Mouse (Mus musculus) liver, embryonic 14.5 days (tissue): ENCODE measurements at regions not wholly inside any gene's neighbourhood (a gene's known extent, or its start where the extent isn't known, plus 50 kb on each side); places are given as distances from the start of the nearest gene placed in this dataset.

Experiments
- ATAC-seq: fragments of 200-750 bp; cut with Nextera tagmentation; 2 replicates; pipeline ENCODE4 v1.8.0; 2017; ENCODE audit warnings: moderate number of reproducible peaks, mild to moderate bottlenecking, moderate library complexity; ENCODE audit not compliant: insufficient read depth
- DNase-seq, 3 experiments: peaks; one replicate each; pipeline ENCODE4 v3.0.0-alpha.2; 2012 to 2013; ENCODE audit warnings: low read depth in 3 of 3, low spot score in 3 of 3
- H3K27ac ChIP-seq: fragments of 300-500 bp; sonication (generic); 2 replicates; pipeline ENCODE4 v1.5.1; 2014; ENCODE audit warnings: moderate library complexity, mild to moderate bottlenecking, control low read depth, inconsistent platforms
- H3K27me3 ChIP-seq: fragments of 300-500 bp; sonication (generic); 2 replicates; pipeline ENCODE4 v1.6.1; 2014; ENCODE audit warnings: mild to moderate bottlenecking, low read length, moderate library complexity; ENCODE audit not compliant: control insufficient read depth, insufficient read depth
- H3K36me3 ChIP-seq: fragments of 300-500 bp; sonication (generic); replicated peaks from 2 replicates; pipeline ENCODE4 v1.6.1; 2014; ENCODE audit warnings: low read depth; ENCODE audit not compliant: control insufficient read depth, insufficient read depth
- H3K4me1 ChIP-seq, 2 experiments: fragments of 200-500 bp in 1 of 2; fragments of 300-500 bp in 1 of 2; sonication (generic) in 1 of 2; replicated peaks; 2 replicates each; pipeline ENCODE4 v1.6.1; 2012 to 2014; ENCODE audit warnings: antibody characterized with exemption in 1 of 2, inconsistent platforms in 1 of 2, low read length in 1 of 2; ENCODE audit not compliant: control insufficient read depth in 2 of 2, insufficient read depth in 2 of 2
- H3K4me2 ChIP-seq: fragments of 300-500 bp; sonication (generic); 2 replicates; pipeline ENCODE4 v1.6.1; 2014; ENCODE audit warnings: low read depth, mild to moderate bottlenecking, control low read depth, moderate library complexity
- H3K4me3 ChIP-seq, 2 experiments: fragments of 200-500 bp in 1 of 2; fragments of 300-500 bp in 1 of 2; sonication (generic) in 1 of 2; 2 replicates each; pipeline ENCODE4 v1.5.1; 2012 to 2014; ENCODE audit warnings: low read depth in 2 of 2, low read length in 2 of 2, mild to moderate bottlenecking in 2 of 2, control low read depth in 1 of 2, inconsistent platforms in 1 of 2, moderate library complexity in 1 of 2; ENCODE audit not compliant: insufficient read depth in 1 of 2
- H3K9ac ChIP-seq: fragments of 300-500 bp; sonication (generic); replicated peaks from 2 replicates; pipeline ENCODE4 v1.6.1; 2014; ENCODE audit warnings: mild to moderate bottlenecking, control low read depth, moderate library complexity
- H3K9me3 ChIP-seq: fragments of 300-500 bp; sonication (generic); 2 replicates; pipeline ENCODE4 v1.6.1; 2016; ENCODE audit warnings: low read length, mixed read lengths; ENCODE audit not compliant: control insufficient read depth
- CTCF ChIP-seq: IDR thresholded peaks from 2 replicates; pipeline ENCODE4 v1.5.1; 2016; ENCODE audit warnings: antibody characterized with exemption, low read depth, control low read depth
- EP300 ChIP-seq: IDR thresholded peaks from 2 replicates; pipeline ENCODE4 v1.6.1; 2016; ENCODE audit warnings: antibody characterized with exemption, low read depth
- WGBS: fragments of 180-500 bp; shearing (Covaris S2); extraction: QIAGEN DNeasy Blood & Tissue Kit; methylation state at CpG from one replicate; pipeline ENCODE4 v1.1.7; 2014; ENCODE audit not compliant: insufficient replicate concordance; 5-methylcytosine and 5-hydroxymethylcytosine counted together

DNA sequence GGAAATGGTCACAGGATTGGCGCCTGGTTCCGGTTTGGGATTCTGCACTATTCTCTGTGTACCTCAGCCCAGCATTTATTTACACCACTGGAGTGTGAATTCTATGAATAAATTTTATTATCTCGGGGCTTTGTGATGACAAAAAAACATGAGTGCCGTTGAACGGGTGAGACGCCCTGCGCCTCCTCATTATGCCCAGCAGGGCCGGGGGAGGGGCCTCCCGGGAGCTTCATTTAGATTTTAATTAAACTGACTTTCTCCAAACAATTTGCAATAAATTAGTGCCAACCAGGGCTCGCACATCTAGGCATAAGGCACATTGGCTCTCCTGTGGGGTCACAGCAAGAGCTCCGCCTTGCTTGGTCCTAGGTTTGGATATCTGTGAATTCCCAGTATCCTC is 151.8 kb upstream of the A530016L24Rik start:
- 61% methylated on average over 11 of the region's 11 CpGs for WGBS
- Histone ChIP-seq H3K27ac (no peak overlapping the region), H3K4me3 (no peak overlapping the region), H3K9me3 (no peaks in the 10 kb centered on the region), H3K36me3 (no peaks in the 10 kb centered on the region), H3K4me1 (peaks cover 0 to 2% of the 10 kb centered on the region in 2 experiments; a peak in 1 of 4 replicates), H3K27me3 (no peaks in the 10 kb centered on the region), H3K9ac (no peak overlapping the region), H3K4me2 (no peak overlapping the region)
- ATAC-seq (no peak), DNase-seq (no peak)
- TF ChIP-seq CTCF (no peak), EP300 (no peak)

DNA sequence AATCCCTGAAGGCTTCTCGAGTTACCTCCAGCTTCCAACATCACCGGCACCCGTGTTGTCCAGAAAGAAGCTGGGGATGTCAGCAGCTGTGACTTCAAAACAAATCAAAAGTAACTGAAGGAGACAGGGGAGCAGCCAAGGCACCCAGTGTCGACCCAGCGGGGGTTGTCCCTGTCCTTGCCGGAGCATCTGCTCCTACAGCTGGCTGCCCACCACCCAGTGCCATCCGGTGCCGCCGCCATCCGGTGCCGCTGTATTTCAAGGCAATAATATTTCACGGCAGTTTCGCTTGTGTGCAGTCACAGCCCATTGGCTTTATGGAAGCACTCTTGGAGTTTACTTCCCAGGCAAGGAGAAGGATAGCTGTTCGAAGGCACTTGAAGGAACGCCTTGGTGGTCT is 150.3 kb upstream of the A530016L24Rik start:
- Histone ChIP-seq H3K27ac (no peak overlapping the region), H3K36me3 (no peaks in the 10 kb centered on the region), H3K9ac (no peak overlapping the region), H3K9me3 (no peaks in the 10 kb centered on the region), H3K27me3 (no peaks in the 10 kb centered on the region), H3K4me2 (no peak overlapping the region), H3K4me1 (no peaks in the 10 kb centered on the region; a peak in 1 of 4 replicates), H3K4me3 (no peak overlapping the region)
- TF ChIP-seq EP300 (no peak), CTCF (no peak)
- ATAC-seq (no peak), DNase-seq (no peak)
- 76% methylated on average over 15 of the region's 15 CpGs for WGBS

DNA sequence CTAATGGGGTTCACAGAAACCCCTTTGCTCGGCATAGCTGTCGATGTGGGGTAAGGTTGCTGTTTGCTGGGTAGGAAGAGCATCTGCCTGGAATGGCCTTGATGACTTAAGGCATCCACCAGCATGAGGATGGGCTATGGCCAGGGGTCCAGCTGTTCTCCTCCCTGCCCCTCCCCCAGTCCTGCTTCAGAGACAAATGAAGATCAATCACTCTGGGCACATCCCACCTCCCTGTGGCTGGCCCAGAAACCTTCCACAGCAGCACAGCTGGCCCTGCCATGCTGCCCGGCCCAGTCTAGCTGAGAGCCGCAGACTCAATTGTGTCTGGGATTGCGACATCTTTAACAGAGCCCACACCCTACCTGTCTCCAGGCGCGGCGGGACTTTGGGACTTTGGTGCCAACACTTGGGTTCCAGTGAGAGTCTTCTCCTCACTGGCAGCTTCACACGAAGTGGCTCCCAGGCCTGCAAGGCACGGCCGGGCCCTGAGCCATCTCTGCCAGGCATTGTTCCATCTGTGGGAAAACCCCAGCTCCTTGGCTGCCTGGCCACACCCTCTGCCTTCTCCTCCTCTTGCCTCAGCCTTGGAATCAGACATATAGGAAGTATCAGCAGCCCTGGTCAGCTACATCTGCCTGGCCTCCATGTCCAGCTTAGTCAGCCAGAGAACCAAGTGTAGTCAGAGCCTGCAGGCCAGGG is 149.6 kb upstream of the A530016L24Rik start:
- Histone ChIP-seq H3K27ac (no peak overlapping the region), H3K4me1 (no peaks in the 10 kb centered on the region), H3K9ac (no peak overlapping the region), H3K27me3 (no peaks in the 10 kb centered on the region), H3K9me3 (no peaks in the 10 kb centered on the region), H3K4me3 (no peak overlapping the region), H3K36me3 (no peaks in the 10 kb centered on the region), H3K4me2 (no peak overlapping the region)
- DNase-seq: no peak
- no peak for ATAC-seq
- TF ChIP-seq CTCF: no peak
- 61% methylated on average over 11 of the region's 11 CpGs for WGBS

DNA sequence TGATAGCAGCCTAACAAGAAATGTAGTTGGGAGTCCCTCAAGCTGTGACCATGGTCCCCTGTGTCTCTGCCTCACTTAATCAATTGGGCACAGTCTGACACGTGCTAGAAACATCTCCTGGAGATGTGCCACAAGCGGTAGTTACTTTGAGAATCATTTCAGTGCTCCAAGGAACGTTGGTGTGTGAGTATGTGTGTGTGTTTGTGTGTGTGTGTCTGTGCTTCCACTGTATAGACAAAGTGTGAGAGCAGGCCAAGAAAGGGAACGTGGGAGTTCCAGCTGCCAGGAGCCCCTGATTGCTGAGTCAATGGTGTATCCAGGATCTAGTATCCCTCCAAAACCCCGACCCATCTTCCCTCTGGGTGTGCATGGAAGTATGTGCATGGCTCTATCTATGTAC is 149.0 kb upstream of the A530016L24Rik start:
- ATAC-seq (no peak), DNase-seq (no peak)
- no peaks in the 10 kb centered on the region for H3K9me3 ChIP-seq
- TF ChIP-seq CTCF (no peak), EP300 (no peak)
- 56% methylated on average over 5 of the region's 5 CpGs for WGBS
- no peaks in the 10 kb centered on the region for H3K36me3 ChIP-seq
- H3K27me3 ChIP-seq: no peaks in the 10 kb centered on the region
- no peak overlapping the region for H3K4me2 ChIP-seq
- H3K4me1 ChIP-seq: no peaks in the 10 kb centered on the region
- H3K4me3 ChIP-seq: no peak overlapping the region
- no peak overlapping the region for H3K27ac ChIP-seq
- H3K9ac ChIP-seq: no peak overlapping the region

DNA sequence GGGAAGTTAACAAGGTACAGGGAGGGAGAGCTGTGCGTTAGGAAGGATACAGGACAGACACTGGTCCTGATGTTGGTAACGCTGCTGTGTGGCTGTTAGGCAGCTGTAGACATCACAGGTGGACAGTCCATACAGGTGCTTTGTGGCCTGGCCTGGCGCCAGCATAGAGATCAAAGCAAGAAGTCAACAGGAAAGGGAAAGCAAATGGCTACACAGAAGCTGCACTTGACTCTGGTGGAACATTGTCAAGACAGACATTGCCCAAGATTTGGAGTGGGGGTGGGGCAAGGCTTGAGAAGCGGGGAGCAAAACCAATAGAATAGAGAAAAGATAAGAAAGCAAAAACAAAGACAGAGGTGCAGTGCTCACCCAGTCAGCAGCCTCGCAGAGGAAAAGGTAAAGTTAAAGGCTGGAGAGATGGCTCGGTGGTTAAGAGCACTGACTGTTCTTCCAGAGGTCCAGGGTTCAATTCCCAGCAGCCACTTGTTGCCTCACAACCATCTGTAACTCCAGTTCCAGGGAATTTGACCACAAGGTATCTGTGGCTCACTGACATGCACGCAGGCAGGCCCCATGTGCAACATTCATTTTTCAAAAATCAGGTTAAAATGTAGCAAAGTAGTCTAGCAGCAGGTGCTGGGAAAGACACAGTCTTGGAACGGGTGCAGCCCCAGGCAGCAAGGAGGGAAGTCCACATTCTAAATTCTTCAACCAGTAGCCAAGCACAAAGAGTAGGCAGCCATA is 147.3 kb upstream of the A530016L24Rik start:
- H3K36me3 ChIP-seq: no peaks in the 10 kb centered on the region
- H3K4me2 ChIP-seq: no peak overlapping the region
- H3K27ac ChIP-seq: no peak overlapping the region
- TF ChIP-seq CTCF (no peak), EP300 (no peak)
- no peak overlapping the region for H3K9ac ChIP-seq
- DNase-seq (no peak), ATAC-seq (no peak)
- no peak overlapping the region for H3K4me3 ChIP-seq
- H3K9me3 ChIP-seq: no peaks in the 10 kb centered on the region
- no peaks in the 10 kb centered on the region for H3K4me1 ChIP-seq
- no peaks in the 10 kb centered on the region for H3K27me3 ChIP-seq
- 50% methylated on average over 8 of the region's 8 CpGs for WGBS
